Mouse (Mus musculus) ES-Bruce4 (cell line): Measurements from ENCODE around the gene Baz2a.

Experiments used
- CTCF ChIP-seq: IDR thresholded peaks from one replicate; pipeline ENCODE4 v1.8.1; 2011; ENCODE audit warnings: low read depth, low read length
- POLR2A ChIP-seq: IDR thresholded peaks from one replicate; pipeline ENCODE4 v1.8.1; 2011; ENCODE audit warnings: low read length; ENCODE audit not compliant: insufficient read depth

GRCm38 (mm10) chr10:128149592-128149991 lies 58.2 kb downstream of the Baz2a start:
- peak; percentile 27 for TF ChIP-seq POLR2A
- no peak for TF ChIP-seq CTCF
